Mouse (Mus musculus): ENCODE data around the gene Skap1. TPM values are rescaled to one million over a fixed set of nuclear protein-coding genes. Genes with fewer than 3 reads are reported as not detected.

The Skap1 gene
- polyA plus RNA-seq, 1 experiment from 2014 or later = 1.4 TPM

DNA sequence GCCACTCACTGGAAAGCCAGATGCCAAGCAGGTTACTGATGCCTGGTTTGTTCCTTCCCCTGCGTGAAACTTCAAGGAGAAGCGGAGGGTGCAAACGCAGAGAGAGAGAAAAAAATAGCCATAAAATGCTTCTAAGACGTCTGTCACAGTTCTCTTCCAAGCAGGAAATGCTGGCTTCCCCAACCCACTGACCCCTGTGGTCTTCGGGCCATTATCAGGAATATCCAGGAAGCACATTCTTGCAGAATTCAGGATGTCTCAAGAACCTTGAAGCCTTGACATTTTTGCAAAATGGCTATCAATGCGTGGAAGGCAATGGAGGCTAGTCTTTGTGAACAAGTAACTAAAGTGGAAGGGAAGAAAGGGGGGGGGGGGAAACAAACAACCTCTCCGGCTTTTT is 180.6 kb downstream of the Skap1 start:
- Histone ChIP-seq H3K27me3 (ENCODE audit: control insufficient read depth, insufficient read depth, low read length) (no peaks in the 10 kb centered on the region), H3K4me1 (ENCODE audit: control insufficient read depth, insufficient read depth, low read length) (peaks cover 7% of the 10 kb centered on the region), H3K36me3 (ENCODE audit: control insufficient read depth, insufficient read depth, low read length) (no peaks in the 10 kb centered on the region), H3K27ac (ENCODE audit: low read length) (peak overlapping the region; percentile 17; the same call in 1 of the 2 replicates), H3K4me3 (replicated peaks; ENCODE audit: low read length) (no peak overlapping the region), H3K4me2 (ENCODE audit: low read depth, low read length) (no peak overlapping the region), H3K9me3 (replicated peaks; ENCODE audit: control insufficient read depth, low read length) (no peaks in the 10 kb centered on the region), H3K9ac (ENCODE audit: low read length) (no peak overlapping the region)
- ATAC-seq (ENCODE audit: insufficient read depth, low FRiP score) = no peak
- WGBS = 61% methylated on average over 7 of the region's 7 CpGs

DNA sequence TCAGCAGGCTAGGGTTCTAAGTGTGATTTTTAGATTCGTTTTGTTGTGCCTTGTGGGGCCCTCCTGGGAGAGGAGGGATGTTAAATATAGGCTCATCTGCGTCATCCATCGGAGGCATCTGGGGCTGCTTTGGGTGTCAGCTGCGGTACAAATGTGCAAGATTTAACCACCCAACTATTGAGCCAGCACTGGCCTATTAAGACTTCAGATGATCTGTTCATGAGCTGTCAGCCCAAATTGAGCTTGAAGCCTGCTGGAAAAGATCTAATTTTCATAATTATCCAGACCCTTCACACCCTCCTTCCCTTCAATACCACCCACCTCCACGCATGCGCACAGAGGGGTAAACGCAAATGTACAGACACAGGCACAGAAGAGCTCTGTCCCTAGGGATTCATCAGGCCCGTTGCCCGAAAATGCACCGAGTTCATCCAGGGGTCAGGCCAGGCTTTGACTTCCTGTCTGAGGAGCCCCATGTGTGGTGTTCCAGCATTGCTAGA is 181.2 kb downstream of the Skap1 start:
- H3K4me3 ChIP-seq (replicated peaks; ENCODE audit: low read length) = no peak overlapping the region
- H3K27ac ChIP-seq (ENCODE audit: low read length) = peak overlapping the region; percentile 32; the same call in 1 of the 2 replicates
- H3K4me1 ChIP-seq (ENCODE audit: control insufficient read depth, insufficient read depth, low read length) = peaks cover 7% of the 10 kb centered on the region
- H3K4me2 ChIP-seq (ENCODE audit: low read depth, low read length) = no peak overlapping the region
- 46% methylated on average over 10 of the region's 10 CpGs for WGBS
- H3K9me3 ChIP-seq (replicated peaks; ENCODE audit: control insufficient read depth, low read length) = no peaks in the 10 kb centered on the region
- H3K36me3 ChIP-seq (ENCODE audit: control insufficient read depth, insufficient read depth, low read length) = no peaks in the 10 kb centered on the region
- peak; percentile 60; the same call in 1 of the 2 replicates for ATAC-seq (ENCODE audit: insufficient read depth, low FRiP score)
- H3K9ac ChIP-seq (ENCODE audit: low read length) = no peak overlapping the region
- no peaks in the 10 kb centered on the region for H3K27me3 ChIP-seq (ENCODE audit: control insufficient read depth, insufficient read depth, low read length)

DNA sequence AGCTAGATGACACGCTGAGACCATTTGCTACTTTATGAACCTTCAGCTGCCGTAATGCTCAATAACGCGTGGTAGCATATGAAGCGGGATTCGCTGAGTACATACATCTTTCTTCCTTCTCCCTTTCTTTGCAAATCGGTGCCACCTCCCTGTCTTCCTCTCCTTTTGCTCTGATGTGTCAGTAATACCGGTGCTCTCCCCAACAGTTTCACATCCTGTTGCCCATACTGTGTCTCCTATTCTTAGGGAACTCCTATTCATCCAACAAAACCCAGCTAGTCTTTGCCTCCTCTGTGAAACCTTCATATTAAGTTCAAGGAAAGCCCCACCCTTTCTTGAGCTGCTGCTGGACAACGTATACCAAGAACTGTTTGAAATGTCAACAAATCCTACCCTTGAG is 187.5 kb downstream of the Skap1 start:
- Histone ChIP-seq H3K9me3 (replicated peaks; ENCODE audit: control insufficient read depth, low read length) (no peaks in the 10 kb centered on the region), H3K4me1 (ENCODE audit: control insufficient read depth, insufficient read depth, low read length) (no peaks in the 10 kb centered on the region), H3K9ac (ENCODE audit: low read length) (no peak overlapping the region), H3K27me3 (ENCODE audit: control insufficient read depth, insufficient read depth, low read length) (no peaks in the 10 kb centered on the region), H3K36me3 (ENCODE audit: control insufficient read depth, insufficient read depth, low read length) (no peaks in the 10 kb centered on the region), H3K27ac (ENCODE audit: low read length) (no peak overlapping the region), H3K4me2 (ENCODE audit: low read depth, low read length) (no peak overlapping the region), H3K4me3 (replicated peaks; ENCODE audit: low read length) (no peak overlapping the region)
- ATAC-seq (ENCODE audit: insufficient read depth, low FRiP score) = no peak
- WGBS = 87% methylated on average over 9 of the region's 9 CpGs

DNA sequence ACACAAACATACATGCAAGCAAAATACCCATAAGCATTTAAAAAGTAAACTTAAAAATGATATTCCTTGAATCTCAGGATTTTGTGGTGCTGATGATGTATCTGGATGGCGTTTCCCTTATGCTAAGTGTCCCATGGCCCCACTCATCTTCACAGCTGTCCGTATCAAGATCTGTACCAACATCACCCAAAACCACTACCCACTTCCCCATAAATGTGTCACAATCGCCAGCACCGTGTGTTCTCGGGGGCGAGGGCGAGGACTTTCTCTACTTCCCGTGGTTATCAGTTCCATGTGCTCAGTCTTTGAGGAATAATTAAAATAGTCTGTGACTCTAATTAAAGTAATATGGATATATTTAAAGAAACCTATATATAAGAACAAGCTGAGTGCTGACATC is 189.5 kb downstream of the Skap1 start:
- Histone ChIP-seq H3K27me3 (ENCODE audit: control insufficient read depth, insufficient read depth, low read length) (no peaks in the 10 kb centered on the region), H3K9me3 (replicated peaks; ENCODE audit: control insufficient read depth, low read length) (no peaks in the 10 kb centered on the region), H3K27ac (ENCODE audit: low read length) (no peak overlapping the region), H3K4me1 (ENCODE audit: control insufficient read depth, insufficient read depth, low read length) (no peaks in the 10 kb centered on the region), H3K4me2 (ENCODE audit: low read depth, low read length) (no peak overlapping the region), H3K36me3 (ENCODE audit: control insufficient read depth, insufficient read depth, low read length) (no peaks in the 10 kb centered on the region), H3K4me3 (replicated peaks; ENCODE audit: low read length) (no peak overlapping the region), H3K9ac (ENCODE audit: low read length) (no peak overlapping the region)
- no peak for ATAC-seq (ENCODE audit: insufficient read depth, low FRiP score)
- WGBS = 81% methylated on average over 8 of the region's 8 CpGs

DNA sequence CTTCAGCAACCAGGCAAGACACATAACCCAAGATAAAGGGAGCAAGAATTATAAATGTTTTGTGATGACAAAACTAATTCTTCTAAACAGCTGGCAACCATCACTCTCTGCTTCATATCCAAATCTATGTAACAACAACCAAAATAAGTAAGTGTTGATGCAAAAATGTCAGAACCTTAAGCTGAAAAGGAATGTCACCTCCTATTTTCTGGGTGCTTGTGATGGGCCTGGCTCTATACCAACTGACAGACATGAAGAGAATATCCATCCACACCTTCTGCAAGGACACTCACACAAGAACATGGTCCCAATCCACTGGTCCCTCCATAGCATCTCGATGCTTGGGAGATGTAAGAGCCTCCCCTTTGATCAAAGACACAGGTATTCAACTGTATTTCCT is 194.0 kb downstream of the Skap1 start:
- H3K27ac ChIP-seq (ENCODE audit: low read length) = no peak overlapping the region
- no peak for ATAC-seq (ENCODE audit: insufficient read depth, low FRiP score)
- no peaks in the 10 kb centered on the region for H3K36me3 ChIP-seq (ENCODE audit: control insufficient read depth, insufficient read depth, low read length)
- no peak overlapping the region for H3K4me3 ChIP-seq (replicated peaks; ENCODE audit: low read length)
- H3K4me1 ChIP-seq (ENCODE audit: control insufficient read depth, insufficient read depth, low read length) = no peaks in the 10 kb centered on the region
- H3K4me2 ChIP-seq (ENCODE audit: low read depth, low read length) = no peak overlapping the region
- H3K9ac ChIP-seq (ENCODE audit: low read length) = no peak overlapping the region
- no peaks in the 10 kb centered on the region; the same call in 1 of the 2 replicates for H3K27me3 ChIP-seq (ENCODE audit: control insufficient read depth, insufficient read depth, low read length)
- WGBS = 94% methylated on average over 1 of the region's 1 CpGs
- H3K9me3 ChIP-seq (replicated peaks; ENCODE audit: control insufficient read depth, low read length) = no peaks in the 10 kb centered on the region

DNA sequence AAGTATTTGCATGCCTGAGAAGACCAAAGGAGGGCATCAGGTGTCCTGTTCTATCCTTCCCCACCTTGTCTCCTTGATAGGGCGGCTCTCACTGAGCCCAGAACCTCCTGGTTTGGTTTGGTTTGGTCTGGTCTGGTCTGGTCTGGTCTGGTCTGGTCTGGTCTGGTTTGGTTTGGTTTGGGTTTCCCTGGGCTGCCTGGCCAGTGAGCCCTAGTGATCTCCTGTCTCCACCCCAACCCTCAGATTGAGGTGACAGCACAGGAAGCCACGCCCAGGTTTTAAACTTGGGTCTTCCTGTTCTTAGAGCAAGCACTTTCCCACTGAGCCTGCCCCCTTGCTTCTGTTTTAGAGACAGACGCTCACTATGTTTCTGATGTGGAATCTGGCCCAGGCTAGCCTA is 202.5 kb downstream of the Skap1 start:
- Histone ChIP-seq H3K4me1 (ENCODE audit: control insufficient read depth, insufficient read depth, low read length) (no peaks in the 10 kb centered on the region), H3K27ac (ENCODE audit: low read length) (no peak overlapping the region), H3K4me3 (replicated peaks; ENCODE audit: low read length) (no peak overlapping the region), H3K9ac (ENCODE audit: low read length) (no peak overlapping the region), H3K27me3 (ENCODE audit: control insufficient read depth, insufficient read depth, low read length) (no peaks in the 10 kb centered on the region; the same call in 1 of the 2 replicates), H3K9me3 (replicated peaks; ENCODE audit: control insufficient read depth, low read length) (no peaks in the 10 kb centered on the region), H3K36me3 (ENCODE audit: control insufficient read depth, insufficient read depth, low read length) (no peaks in the 10 kb centered on the region), H3K4me2 (ENCODE audit: low read depth, low read length) (no peak overlapping the region)
- WGBS = 77% methylated on average over 3 of the region's 3 CpGs
- ATAC-seq (ENCODE audit: insufficient read depth, low FRiP score) = no peak

DNA sequence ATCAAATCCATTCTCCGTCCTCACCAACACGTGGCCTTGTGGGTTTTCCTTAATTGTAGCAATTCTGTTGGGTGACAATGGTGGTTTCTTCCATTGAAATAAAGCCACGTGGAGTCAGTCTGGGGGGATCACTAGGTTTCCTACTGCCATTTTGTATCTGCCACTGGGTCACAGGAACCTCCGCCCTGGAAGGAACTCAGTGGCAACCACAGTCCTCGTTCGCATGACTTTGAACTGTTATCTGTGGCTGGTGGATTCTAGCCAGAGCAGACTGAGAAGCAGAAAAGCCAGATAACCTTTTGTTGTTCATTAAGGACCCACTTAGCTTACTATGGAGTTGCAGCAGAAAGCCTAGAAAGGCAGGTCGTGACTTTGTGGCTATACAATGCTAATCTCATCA is 204.0 kb downstream of the Skap1 start:
- H3K27ac ChIP-seq (ENCODE audit: low read length) = no peak overlapping the region
- H3K27me3 ChIP-seq (ENCODE audit: control insufficient read depth, insufficient read depth, low read length) = no peaks in the 10 kb centered on the region
- H3K4me3 ChIP-seq (replicated peaks; ENCODE audit: low read length) = no peak overlapping the region
- no peaks in the 10 kb centered on the region; the same call in 1 of the 2 replicates for H3K4me1 ChIP-seq (ENCODE audit: control insufficient read depth, insufficient read depth, low read length)
- H3K4me2 ChIP-seq (ENCODE audit: low read depth, low read length) = no peak overlapping the region
- no peaks in the 10 kb centered on the region for H3K36me3 ChIP-seq (ENCODE audit: control insufficient read depth, insufficient read depth, low read length)
- no peaks in the 10 kb centered on the region for H3K9me3 ChIP-seq (replicated peaks; ENCODE audit: control insufficient read depth, low read length)
- 69% methylated on average over 7 of the region's 7 CpGs for WGBS
- H3K9ac ChIP-seq (ENCODE audit: low read length) = no peak overlapping the region
- ATAC-seq (ENCODE audit: insufficient read depth, low FRiP score) = no peak

DNA sequence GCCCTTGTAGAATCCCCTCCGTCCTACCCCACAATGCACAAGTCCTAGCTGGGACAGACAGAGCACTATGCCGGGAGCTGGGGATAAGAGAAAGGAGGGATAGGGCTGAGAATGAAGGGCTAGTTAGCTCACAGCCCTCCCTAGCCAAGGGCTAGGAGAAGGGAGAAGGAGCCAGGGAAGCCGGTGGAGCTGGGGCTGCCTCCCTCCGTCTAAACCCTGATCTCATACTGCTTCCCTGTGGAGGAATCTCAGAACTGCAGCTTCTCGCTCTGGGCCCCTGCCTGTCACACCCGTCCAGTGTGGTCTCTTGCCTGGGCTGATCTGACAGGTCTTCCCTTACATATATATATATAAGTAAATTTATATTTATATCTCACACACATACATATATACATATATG is 209.4 kb downstream of the Skap1 start:
- Histone ChIP-seq H3K27me3 (ENCODE audit: control insufficient read depth, insufficient read depth, low read length) (no peaks in the 10 kb centered on the region; the same call in 1 of the 2 replicates), H3K4me2 (ENCODE audit: low read depth, low read length) (peak overlapping the region; percentile 53), H3K4me1 (ENCODE audit: control insufficient read depth, insufficient read depth, low read length) (peaks cover 11% of the 10 kb centered on the region), H3K4me3 (replicated peaks; ENCODE audit: low read length) (peak overlapping the region; percentile 30), H3K9ac (ENCODE audit: low read length) (peak overlapping the region; percentile 60), H3K36me3 (ENCODE audit: control insufficient read depth, insufficient read depth, low read length) (no peaks in the 10 kb centered on the region), H3K9me3 (replicated peaks; ENCODE audit: control insufficient read depth, low read length) (no peaks in the 10 kb centered on the region), H3K27ac (ENCODE audit: low read length) (no peak overlapping the region)
- 5% methylated on average over 6 of the region's 6 CpGs for WGBS
- ATAC-seq (ENCODE audit: insufficient read depth, low FRiP score) = peak; percentile 82; the same call in 1 of the 2 replicates

DNA sequence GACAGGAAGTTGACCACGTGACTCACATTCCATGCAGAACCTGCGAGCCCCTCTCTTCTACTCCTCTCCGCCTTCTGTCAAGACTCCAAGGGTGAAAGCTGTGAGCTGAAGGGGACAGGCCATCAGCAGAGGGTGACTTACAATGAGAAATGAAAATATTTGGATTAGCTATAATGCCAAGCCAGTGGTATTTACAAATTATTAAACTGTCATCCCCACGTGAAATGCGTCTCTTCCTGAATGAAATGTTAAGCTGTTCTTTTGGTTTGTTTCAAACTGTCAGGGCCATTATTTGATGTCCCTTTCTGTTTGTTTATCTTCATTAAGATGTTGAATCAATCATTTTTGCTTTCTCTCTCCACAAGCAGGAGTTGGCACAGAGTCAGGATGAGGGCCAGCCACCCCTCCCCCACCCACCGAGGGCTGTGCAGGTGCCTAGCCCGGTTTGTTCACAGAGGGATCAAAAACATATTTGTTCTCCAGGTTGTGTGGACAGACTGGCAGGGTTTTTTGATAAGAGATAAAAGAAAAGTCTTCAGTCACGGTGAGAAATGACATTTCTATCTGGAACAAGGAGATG is 210.5 kb downstream of the Skap1 start:
- H3K4me3 ChIP-seq (replicated peaks; ENCODE audit: low read length) = no peak overlapping the region
- WGBS = 9% methylated on average over 8 of the region's 8 CpGs

More for the DNA sequence above, 210.5 kb downstream of the Skap1 start:
- H3K27ac ChIP-seq (ENCODE audit: low read length) = no peak overlapping the region
- no peak for ATAC-seq (ENCODE audit: insufficient read depth, low FRiP score)
- H3K9me3 ChIP-seq (replicated peaks; ENCODE audit: control insufficient read depth, low read length) = no peaks in the 10 kb centered on the region
- H3K4me1 ChIP-seq (ENCODE audit: control insufficient read depth, insufficient read depth, low read length) = peaks cover 11% of the 10 kb centered on the region
- no peaks in the 10 kb centered on the region; the same call in 1 of the 2 replicates for H3K27me3 ChIP-seq (ENCODE audit: control insufficient read depth, insufficient read depth, low read length)
- peak overlapping the region; percentile 24; the same call in 1 of the 2 replicates for H3K4me2 ChIP-seq (ENCODE audit: low read depth, low read length)
- no peak overlapping the region for H3K9ac ChIP-seq (ENCODE audit: low read length)
- no peaks in the 10 kb centered on the region for H3K36me3 ChIP-seq (ENCODE audit: control insufficient read depth, insufficient read depth, low read length)

All from stomach, embryonic 16.5 days (tissue).